Mouse (Mus musculus) forebrain, embryonic 16.5 days (tissue): ENCODE measurements around the gene Olfr986. TPM values are rescaled to one million over a fixed set of nuclear protein-coding genes. Genes with fewer than 3 reads are reported as not detected.
A peak's percentile ranks its signal among the peaks of the same experiment; 100 is the strongest.

ENCODE experiments used
- ATAC-seq: fragments of 200-750 bp; cut with Nextera tagmentation; 2 replicates; pipeline ENCODE4 v1.8.0; 2017; ENCODE audit warnings: mild to moderate bottlenecking, moderate library complexity
- H3K27ac ChIP-seq: fragments of 300-500 bp; sonication (generic); 2 replicates; pipeline ENCODE4 v1.5.1; 2014; ENCODE audit warnings: low read length, control low read depth
- H3K27me3 ChIP-seq: fragments of 300-500 bp; sonication (generic); replicated peaks from 2 replicates; pipeline ENCODE4 v1.6.1; 2014; ENCODE audit warnings: low read length; ENCODE audit not compliant: control insufficient read depth, insufficient read depth
- H3K36me3 ChIP-seq: fragments of 300-500 bp; sonication (generic); 2 replicates; pipeline ENCODE4 v1.6.1; 2014; ENCODE audit not compliant: control insufficient read depth, insufficient read depth
- H3K4me1 ChIP-seq: fragments of 300-500 bp; sonication (generic); replicated peaks from 2 replicates; pipeline ENCODE4 v1.6.1; 2014; ENCODE audit warnings: low read length; ENCODE audit not compliant: control insufficient read depth, insufficient read depth
- H3K4me2 ChIP-seq: fragments of 300-500 bp; sonication (generic); 2 replicates; pipeline ENCODE4 v1.6.1; 2014; ENCODE audit warnings: mild to moderate bottlenecking, low read length, control low read depth
- H3K4me3 ChIP-seq: fragments of 300-500 bp; sonication (generic); replicated peaks from 2 replicates; pipeline ENCODE4 v1.5.1; 2014; ENCODE audit warnings: mild to moderate bottlenecking, low read length, control low read depth
- H3K9ac ChIP-seq: fragments of 300-500 bp; sonication (generic); replicated peaks from 2 replicates; pipeline ENCODE4 v1.6.1; 2014; ENCODE audit warnings: low read depth, low read length, control low read depth
- H3K9me3 ChIP-seq: fragments of 300-500 bp; sonication (generic); 2 replicates; pipeline ENCODE4 v1.6.1; 2016; ENCODE audit warnings: low read length; ENCODE audit not compliant: control insufficient read depth
- WGBS: fragments of 180-500 bp; shearing (Covaris S2); extraction: QIAGEN DNeasy Blood & Tissue Kit; methylation state at CpG from one replicate; pipeline ENCODE4 v1.1.7; 2014; 5-methylcytosine and 5-hydroxymethylcytosine counted together
- polyA plus RNA-seq: library from polyadenylated mRNA; unstranded; fragments of >200 nt; fragmentation: Nextera tagmentation; extraction: Ambion mirVana; gene quantifications from 2 replicates; pipeline ENCODE4 v1.2.1, GENCODE M21; 2015

The Olfr986 gene
- polyA plus RNA-seq, 1 experiment from 2014 or later, result not detected

DNA sequence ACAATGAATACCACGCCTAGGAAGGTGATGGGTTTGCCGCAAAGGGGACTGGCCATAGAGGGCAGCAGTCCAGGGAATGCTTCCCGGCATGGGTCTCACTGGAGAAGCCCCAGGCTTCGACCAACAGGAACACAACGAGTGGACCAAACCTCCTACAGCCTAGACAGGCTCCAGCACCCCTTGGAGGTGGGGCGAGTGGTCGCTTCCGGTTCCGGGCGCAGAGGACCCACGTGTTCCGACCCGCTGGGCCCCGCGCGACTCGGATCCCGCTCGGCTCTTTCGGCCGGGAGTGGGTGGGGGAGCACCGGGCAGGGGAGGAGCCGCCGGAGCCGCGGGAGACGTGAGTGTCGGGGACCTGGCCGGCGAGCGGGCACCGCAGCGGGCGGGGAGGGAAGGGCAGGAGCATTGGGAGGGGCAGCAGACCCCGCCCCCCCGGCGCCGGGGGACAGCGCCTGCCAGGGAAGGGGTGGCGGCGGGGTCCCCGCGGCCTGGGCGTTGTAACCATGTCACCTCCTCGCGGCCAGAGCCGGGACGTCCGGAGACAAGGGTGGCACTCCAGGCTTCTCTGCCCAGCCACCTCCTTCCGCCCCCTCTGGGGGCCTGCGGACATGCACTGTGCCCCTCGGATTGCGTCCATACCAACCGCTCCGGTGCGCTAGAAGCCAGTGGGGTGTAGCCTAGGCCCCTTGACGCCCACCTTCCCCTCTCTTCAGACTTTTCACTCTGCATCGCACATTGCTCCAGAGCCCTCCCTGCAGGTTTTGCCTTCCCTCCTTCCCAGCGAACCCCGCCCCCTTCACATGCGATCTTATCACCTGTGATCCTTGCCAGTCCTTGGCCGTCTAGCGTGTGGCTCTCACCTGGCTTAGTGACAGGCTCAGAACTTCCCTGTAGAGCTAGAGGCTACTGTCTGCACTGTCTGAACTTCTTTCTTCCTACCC is 11.6 kb downstream of the Olfr986 start, which contains the start of gene Zfp202:
Zfp202 (plus strand) TSS at position 219 of the 941 bp plus-strand sequence.
- 0 out of 2 replicates have a peak, but pooled peaks cover 4% of the 10 kb centered on the region for H3K27me3 ChIP-seq
- peak within 1 kb of the TSS; percentile 54 for H3K27ac ChIP-seq
- H3K9ac ChIP-seq, result peak within 1 kb of the TSS; percentile 86
- no peaks in the 10 kb centered on the region for H3K9me3 ChIP-seq
- H3K36me3 ChIP-seq, result peaks cover 4% of the 10 kb centered on the region; the same call in 1 of the 2 replicates
- H3K4me2 ChIP-seq, result peak within 1 kb of the TSS; percentile 84
- H3K4me1 ChIP-seq, result peaks cover 15% of the 10 kb centered on the region
- peak; percentile 99 for ATAC-seq
- H3K4me3 ChIP-seq, result peak within 1 kb of the TSS; percentile 78
- 1% methylated on average over 54 of the region's 63 CpGs for WGBS

DNA sequence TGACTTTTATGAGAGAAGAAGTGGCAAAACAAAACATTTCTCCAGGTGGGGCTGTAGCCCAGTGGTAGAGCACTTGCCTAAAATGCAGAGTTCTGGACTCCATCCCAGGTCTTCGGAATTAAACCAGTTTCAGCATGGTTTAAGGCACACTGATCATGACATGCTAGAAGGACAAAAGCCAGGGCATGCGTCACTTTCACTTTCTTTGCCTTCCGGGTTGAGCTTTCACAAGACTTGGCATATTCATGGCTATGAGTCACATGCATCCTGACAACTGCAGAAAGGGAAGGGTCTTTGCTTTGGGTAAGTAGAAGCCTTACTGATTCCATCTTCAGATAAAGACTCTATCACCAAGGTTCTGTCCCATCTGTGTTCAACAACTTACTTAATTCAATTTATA is 15.3 kb downstream of the Olfr986 start:
- H3K4me1 ChIP-seq, result peaks cover 15% of the 10 kb centered on the region
- H3K27me3 ChIP-seq, result no peaks in the 10 kb centered on the region
- H3K36me3 ChIP-seq, result peaks cover 4% of the 10 kb centered on the region; the same call in 1 of the 2 replicates
- no peaks in the 10 kb centered on the region for H3K9me3 ChIP-seq
- H3K27ac ChIP-seq, result no peak overlapping the region
- ATAC-seq, result no peak
- H3K4me2 ChIP-seq, result no peak overlapping the region
- no peak overlapping the region for H3K4me3 ChIP-seq
- WGBS, result 90% methylated on average over 3 of the region's 3 CpGs
- no peak overlapping the region for H3K9ac ChIP-seq

DNA sequence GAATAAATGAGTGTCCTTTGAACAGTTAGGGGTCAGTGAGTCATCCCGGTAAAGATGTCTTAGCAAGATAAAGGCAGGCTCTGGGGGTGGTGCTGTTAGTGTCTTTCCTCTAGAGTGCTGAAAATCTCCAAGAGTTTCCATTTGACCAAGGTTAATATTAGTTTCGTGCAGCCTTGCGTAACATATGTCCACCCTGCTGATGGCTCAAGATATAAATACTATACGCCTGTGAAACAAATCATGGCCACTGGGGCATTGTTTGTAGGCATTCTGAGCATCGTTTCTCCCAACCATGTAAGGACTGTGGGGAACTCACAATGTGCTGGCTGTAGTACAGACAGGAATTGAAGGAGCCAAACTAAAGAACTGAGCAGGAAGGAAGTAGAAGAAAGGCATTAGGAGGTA is 25.8 kb downstream of the Olfr986 start:
- no peaks in the 10 kb centered on the region for H3K27me3 ChIP-seq

DNA sequence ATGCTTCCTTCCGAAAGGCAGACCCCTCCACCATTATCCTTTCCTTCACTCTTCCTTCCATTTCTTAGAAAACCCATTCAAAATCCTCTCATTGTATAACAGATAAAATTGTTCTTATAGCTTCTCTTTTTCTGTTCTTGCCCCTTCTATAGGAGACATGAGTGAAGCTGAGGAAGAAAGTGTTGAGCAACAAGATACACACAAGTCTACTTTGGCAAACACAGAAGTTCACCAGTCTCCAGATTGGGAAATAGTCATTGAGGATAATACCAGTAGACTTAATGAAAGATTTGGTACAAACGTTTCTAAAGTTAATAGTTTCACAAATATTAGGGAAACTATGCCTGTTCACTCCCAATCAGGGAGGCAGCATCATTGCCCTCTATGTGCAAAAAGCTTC is 30.0 kb downstream of the Olfr986 start:
- H3K27me3 ChIP-seq, result no peaks in the 10 kb centered on the region
- H3K36me3 ChIP-seq, result peaks cover 45% of the 10 kb centered on the region
- WGBS, result 91% methylated on average over 2 of the region's 2 CpGs
- no peak overlapping the region for H3K4me2 ChIP-seq
- H3K9me3 ChIP-seq, result no peaks in the 10 kb centered on the region
- ATAC-seq, result no peak
- H3K4me1 ChIP-seq, result no peaks in the 10 kb centered on the region
- no peak overlapping the region for H3K27ac ChIP-seq
- no peak overlapping the region for H3K9ac ChIP-seq
- H3K4me3 ChIP-seq, result no peak overlapping the region

More for the DNA sequence above, 25.8 kb downstream of the Olfr986 start:
- ATAC-seq, result no peak
- H3K36me3 ChIP-seq, result peaks cover 30% of the 10 kb centered on the region
- no peak overlapping the region for H3K9ac ChIP-seq
- H3K27ac ChIP-seq, result no peak overlapping the region
- no peaks in the 10 kb centered on the region for H3K4me1 ChIP-seq
- H3K9me3 ChIP-seq, result no peaks in the 10 kb centered on the region
- H3K4me2 ChIP-seq, result no peak overlapping the region
- H3K4me3 ChIP-seq, result no peak overlapping the region
- WGBS, result 89% methylated on average over 5 of the region's 5 CpGs

DNA sequence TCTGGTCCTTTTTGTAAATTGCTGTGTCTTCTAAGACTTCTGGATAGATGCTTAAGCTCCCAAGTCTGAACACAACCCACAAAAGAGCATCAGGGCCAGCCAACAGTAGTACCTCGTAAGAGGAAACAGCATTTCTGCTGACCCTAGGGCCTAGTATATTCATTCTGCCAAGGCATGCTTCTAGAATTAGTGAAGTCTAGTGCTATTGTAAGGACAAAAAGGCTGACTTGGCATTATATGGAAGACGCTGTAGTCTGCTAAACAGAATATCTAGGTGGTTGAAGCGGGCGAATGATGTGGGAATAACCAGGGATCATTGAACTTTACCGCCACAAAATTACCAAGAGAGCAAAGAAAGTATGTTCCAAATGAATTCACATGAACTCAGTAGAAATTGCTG is 33.3 kb downstream of the Olfr986 start:
- H3K4me3 ChIP-seq, result no peak overlapping the region
- WGBS, result 96% methylated on average over 5 of the region's 5 CpGs
- H3K4me2 ChIP-seq, result no peak overlapping the region
- no peak overlapping the region for H3K9ac ChIP-seq
- H3K4me1 ChIP-seq, result no peaks in the 10 kb centered on the region
- no peak for ATAC-seq
- H3K36me3 ChIP-seq, result peaks cover 33% of the 10 kb centered on the region
- H3K9me3 ChIP-seq, result no peaks in the 10 kb centered on the region
- H3K27ac ChIP-seq, result no peak overlapping the region
- H3K27me3 ChIP-seq, result no peaks in the 10 kb centered on the region

DNA sequence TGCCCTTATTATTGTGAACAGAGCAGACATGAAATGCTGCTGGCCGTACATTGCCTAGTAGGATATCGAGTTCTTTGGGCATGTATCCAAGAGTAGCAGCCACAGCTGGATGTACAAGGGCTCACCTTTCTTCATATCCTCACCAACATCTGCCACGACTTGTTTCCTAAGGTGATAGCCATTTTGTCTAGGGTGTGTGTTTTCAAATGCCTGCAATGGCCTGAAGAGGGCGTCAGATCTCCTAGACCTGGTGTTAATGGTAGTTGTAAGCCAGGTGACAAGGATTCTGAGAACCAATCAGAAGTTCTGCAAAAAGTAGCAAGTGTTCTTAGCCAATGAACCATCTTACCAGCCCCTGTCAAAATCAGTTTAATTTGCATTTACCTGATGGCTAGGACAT is 35.9 kb downstream of the Olfr986 start:
- Histone ChIP-seq H3K9me3 (no peaks in the 10 kb centered on the region), H3K4me1 (no peaks in the 10 kb centered on the region), H3K4me3 (no peak overlapping the region), H3K4me2 (no peak overlapping the region), H3K36me3 (peaks cover 13% of the 10 kb centered on the region), H3K9ac (no peak overlapping the region), H3K27ac (no peak overlapping the region), H3K27me3 (no peaks in the 10 kb centered on the region)
- 61% methylated on average over 4 of the region's 4 CpGs for WGBS
- no peak for ATAC-seq

DNA sequence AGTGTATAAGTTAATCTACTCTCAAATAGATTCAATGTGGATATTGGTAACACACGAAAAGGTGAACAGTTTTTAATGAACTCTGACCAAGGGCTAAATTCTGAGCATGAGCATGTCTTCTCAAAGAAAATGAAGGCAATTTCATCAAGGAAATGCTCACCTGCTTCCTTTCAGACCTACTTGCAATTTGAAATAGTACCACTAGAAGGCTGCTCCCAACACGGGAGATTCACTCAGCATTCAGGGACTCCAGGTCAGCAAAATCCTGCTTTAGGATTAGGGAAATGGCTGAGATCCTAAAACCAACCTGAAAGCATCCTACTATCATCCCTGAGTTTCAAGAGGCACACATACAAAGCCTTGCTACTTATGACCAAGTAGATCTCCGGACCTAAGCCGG is 43.6 kb downstream of the Olfr986 start:
- H3K4me1 ChIP-seq, result 0 out of 2 replicates have a peak, but pooled peaks cover 3% of the 10 kb centered on the region
- H3K27me3 ChIP-seq, result no peaks in the 10 kb centered on the region
- no peaks in the 10 kb centered on the region for H3K9me3 ChIP-seq
- H3K4me3 ChIP-seq, result no peak overlapping the region
- WGBS, result 72% methylated on average over 4 of the region's 4 CpGs
- H3K27ac ChIP-seq, result no peak overlapping the region
- no peaks in the 10 kb centered on the region for H3K36me3 ChIP-seq
- H3K9ac ChIP-seq, result no peak overlapping the region
- no peak overlapping the region for H3K4me2 ChIP-seq
- no peak for ATAC-seq

DNA sequence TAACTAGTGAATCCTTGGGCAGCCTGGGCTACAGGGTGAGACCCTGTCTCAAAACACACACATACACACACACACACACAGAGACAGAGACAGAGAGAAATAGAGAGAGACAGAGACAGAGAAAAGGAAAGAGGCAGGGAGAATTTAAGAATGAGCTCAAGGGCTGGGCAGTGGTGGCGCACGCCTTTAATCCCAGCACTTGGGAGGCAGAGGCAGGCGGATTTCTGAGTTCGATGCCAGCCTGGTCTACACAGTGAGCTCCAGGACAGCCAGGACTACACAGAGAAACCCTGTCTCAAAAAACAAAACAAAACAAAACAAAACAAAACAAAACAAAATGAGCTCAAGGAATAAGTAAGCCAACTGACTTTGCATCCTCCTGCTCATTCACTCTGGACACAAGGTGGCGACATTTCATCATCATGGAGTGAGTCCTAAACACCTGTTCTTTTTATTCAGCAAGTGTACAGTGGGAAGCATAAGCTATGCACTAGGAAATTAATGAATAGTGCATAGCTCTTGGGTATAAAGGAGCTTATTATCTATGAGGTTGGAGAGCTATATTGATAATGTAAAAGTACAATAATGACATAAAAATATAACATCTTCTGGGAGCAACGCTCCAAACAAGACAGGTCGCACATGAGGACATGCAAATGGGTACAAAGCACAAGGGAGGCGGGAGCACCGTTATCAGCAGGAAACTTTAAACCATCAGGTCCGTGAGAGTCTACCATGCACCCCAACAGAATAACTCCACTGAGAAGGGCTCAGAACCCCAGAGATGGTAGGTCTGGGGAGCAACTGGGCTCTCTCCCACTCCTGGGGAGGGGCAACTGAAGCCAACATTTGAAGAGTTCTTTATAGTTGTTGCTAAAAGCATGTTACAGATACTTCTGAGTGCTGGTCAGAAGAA is 47.4 kb downstream of the Olfr986 start:
- H3K4me3 ChIP-seq, result no peak overlapping the region
- 70% methylated on average over 10 of the region's 10 CpGs for WGBS
- 0 out of 2 replicates have a peak, but pooled peaks cover 5% of the 10 kb centered on the region for H3K4me1 ChIP-seq
- H3K9me3 ChIP-seq, result no peaks in the 10 kb centered on the region
- no peak overlapping the region for H3K9ac ChIP-seq
- H3K4me2 ChIP-seq, result no peak overlapping the region
- ATAC-seq, result peak; percentile 88
- H3K27me3 ChIP-seq, result no peaks in the 10 kb centered on the region
- no peak overlapping the region for H3K27ac ChIP-seq
- H3K36me3 ChIP-seq, result no peaks in the 10 kb centered on the region

DNA sequence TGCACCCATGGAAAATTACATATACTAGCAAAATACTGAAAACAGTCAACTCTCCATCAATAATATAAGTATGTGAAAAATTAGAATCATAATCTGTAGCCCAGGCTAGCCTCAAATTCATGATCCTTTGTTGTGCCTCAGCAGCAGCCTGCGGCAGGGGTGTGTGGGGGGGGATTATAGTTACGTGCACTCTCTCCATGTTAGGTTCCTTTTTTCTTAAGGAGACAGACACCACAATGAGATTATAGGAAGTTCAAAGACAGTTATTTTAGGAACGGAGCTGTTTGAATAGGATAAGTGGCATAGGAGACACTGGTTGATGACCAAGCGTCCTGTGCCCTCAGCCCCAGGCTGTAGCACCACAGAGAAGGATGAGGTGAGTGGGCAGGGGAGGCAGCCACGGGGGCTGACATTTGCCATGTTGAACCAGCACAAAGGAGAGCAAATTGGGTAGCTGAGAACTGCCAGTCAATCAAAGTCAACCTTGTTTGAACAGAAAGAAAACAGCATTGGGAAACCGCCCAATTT is 48.1 kb downstream of the Olfr986 start:
- Histone ChIP-seq H3K9ac (no peak overlapping the region), H3K4me1 (0 out of 2 replicates have a peak, but pooled peaks cover 5% of the 10 kb centered on the region), H3K4me2 (no peak overlapping the region), H3K4me3 (no peak overlapping the region), H3K27me3 (no peaks in the 10 kb centered on the region), H3K9me3 (no peaks in the 10 kb centered on the region), H3K27ac (no peak overlapping the region), H3K36me3 (no peaks in the 10 kb centered on the region)
- no peak for ATAC-seq
- 38% methylated on average over 6 of the region's 6 CpGs for WGBS
